Mouse (Mus musculus): ENCODE measurements around the gene Zfp53.

DNA sequence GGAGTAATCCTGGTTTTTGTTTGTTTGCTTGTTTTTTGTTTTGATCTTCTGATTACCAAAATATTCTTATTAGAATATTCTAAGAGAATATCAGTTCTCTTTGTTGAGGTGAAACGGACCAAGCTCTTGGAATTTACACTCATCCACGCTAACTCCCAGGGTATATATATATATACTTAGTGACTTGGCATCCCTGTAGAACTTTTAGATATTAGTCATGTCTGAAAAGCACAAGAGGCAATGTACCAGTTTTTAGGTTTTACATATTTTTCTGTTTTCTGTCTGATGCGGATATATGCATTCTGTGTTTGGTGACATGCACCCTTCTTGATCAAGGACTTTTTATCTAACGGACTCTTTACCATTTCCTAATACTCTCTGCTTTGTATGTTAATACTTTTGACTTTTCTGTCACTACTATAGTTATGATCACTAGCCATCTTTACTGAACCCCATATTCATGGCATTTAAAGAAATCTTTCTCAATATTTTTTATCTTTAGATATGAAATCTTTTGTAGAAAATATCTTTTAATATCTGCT, 28.4 kb downstream of the Zfp53 start:
- no peak for TF ChIP-seq CTCF (IDR thresholded peaks at IDR 0.05; ENCODE audit: low read depth)
- TF ChIP-seq EP300 (IDR thresholded peaks at IDR 0.05; ENCODE audit: low read depth), result no peak
